Mouse (Mus musculus): ENCODE data around the gene Rftn2. TPM values are rescaled to one million over a fixed set of nuclear protein-coding genes. Genes with fewer than 3 reads are reported as not detected.

Rftn2 gene
- total RNA-seq, 2 experiments from 2014 or later = 29.6 to 31.8 TPM

- DNase-seq (ENCODE audit: low spot score in 2 of 2) = no peak
Measured at GRCm38 (mm10) chr1:55173720-55174557, 52.6 kb downstream of the Rftn2 start.

GRCm38 (mm10) chr1:55171361-55172325 is 54.9 kb downstream of the Rftn2 start:
- DNase-seq (ENCODE audit: low spot score in 2 of 2) = no peak

GRCm38 (mm10) chr1:55168591-55168990 is 58.0 kb downstream of the Rftn2 start:
- no peak for DNase-seq (ENCODE audit: low spot score in 2 of 2)

- no peak for DNase-seq (ENCODE audit: low spot score in 2 of 2)
Measured at GRCm38 (mm10) chr1:55167560-55167959, 59.0 kb downstream of the Rftn2 start.

- no peak for DNase-seq (ENCODE audit: low spot score in 2 of 2)
Measured at GRCm38 (mm10) chr1:55164005-55164404, 62.6 kb downstream of the Rftn2 start.

- DNase-seq (ENCODE audit: low spot score in 2 of 2) = no peak
Measured at GRCm38 (mm10) chr1:55162781-55163180, 63.8 kb downstream of the Rftn2 start.

- no peak for DNase-seq (ENCODE audit: low spot score in 2 of 2)
Measured at GRCm38 (mm10) chr1:55161895-55162294, 64.7 kb downstream of the Rftn2 start.

GRCm38 (mm10) chr1:55160831-55161638 is 65.5 kb downstream of the Rftn2 start:
- DNase-seq (ENCODE audit: low spot score in 2 of 2) = peak; percentile 46 to 72

- no peak for DNase-seq (ENCODE audit: low spot score in 2 of 2)
Measured at GRCm38 (mm10) chr1:55160218-55160617, 66.4 kb downstream of the Rftn2 start.

- no peak for DNase-seq (ENCODE audit: low spot score in 2 of 2)
Measured at GRCm38 (mm10) chr1:55158821-55159220, 67.8 kb downstream of the Rftn2 start.

- peak in 1 of 2 experiments; percentile 24 for DNase-seq (ENCODE audit: low spot score in 2 of 2)
Measured at GRCm38 (mm10) chr1:55158211-55158610, 68.4 kb downstream of the Rftn2 start.

GRCm38 (mm10) chr1:55157329-55157728 is 69.3 kb downstream of the Rftn2 start:
- DNase-seq (ENCODE audit: low spot score in 2 of 2) = no peak

- DNase-seq (ENCODE audit: low spot score in 2 of 2) = peak; percentile 37 to 70
Measured at GRCm38 (mm10) chr1:55145556-55145955, 81.0 kb downstream of the Rftn2 start.

- no peak for DNase-seq (ENCODE audit: low spot score in 2 of 2)
Measured at GRCm38 (mm10) chr1:55144338-55144737, 82.2 kb downstream of the Rftn2 start.

- no peak for DNase-seq (ENCODE audit: low spot score in 2 of 2)
Measured at GRCm38 (mm10) chr1:55135846-55136245, 90.7 kb downstream of the Rftn2 start.

GRCm38 (mm10) chr1:55134301-55134700 is 92.3 kb downstream of the Rftn2 start:
- DNase-seq (ENCODE audit: low spot score in 2 of 2) = no peak

- no peak for DNase-seq (ENCODE audit: low spot score in 2 of 2)
Measured at GRCm38 (mm10) chr1:55133173-55133572, 93.4 kb downstream of the Rftn2 start.

- DNase-seq (ENCODE audit: low spot score in 2 of 2) = no peak
Measured at GRCm38 (mm10) chr1:55132308-55132707, 94.3 kb downstream of the Rftn2 start.

- DNase-seq (ENCODE audit: low spot score in 2 of 2) = no peak
Measured at GRCm38 (mm10) chr1:55131424-55132014, 95.1 kb downstream of the Rftn2 start.

- peak; percentile 89 to 92 for DNase-seq (ENCODE audit: low spot score in 2 of 2)
Measured at GRCm38 (mm10) chr1:55130943-55131401, 95.6 kb downstream of the Rftn2 start, which contains the start of gene Mob4. Gene Mob4, plus strand, starts transcription at chr1:55131231.
